Mouse (Mus musculus): ENCODE measurements around the gene Bcl2l1.

GRCm38 (mm10) chr2:152775357-152775756 lies 56.2 kb downstream of the Bcl2l1 start:
- TF ChIP-seq CTCF (IDR thresholded peaks at IDR 0.05; ENCODE audit: borderline replicate concordance, insufficient read depth, low read length) (no peak), POLR2A (IDR thresholded peaks at IDR 0.05; ENCODE audit: low read depth, low read length) (no peak)

All from embryonic fibroblast, embryonic 13.5 days (primary cell).